ENCODE assay signal across 10 mouse cellular contexts in genomic region chr7:63965635-63966418, GRCm38 (mm10). TPM values are rescaled to one million over a fixed set of nuclear protein-coding genes. Genes with fewer than 3 reads are reported as not detected.
A peak's percentile ranks its signal among the peaks of the same experiment; 100 is the strongest.
DNase-seq lines count a peak whose midpoint lies in the region; ATAC-seq and TF ChIP-seq lines count a peak whose summit lies in the region.
"Had no signal": no experiment of that assay in that cellular context is flagged by ENCODE, and none has a peak within 500 bp of the region (broad histone marks: within the 10 kb centered on the region; RNA-seq: fewer than 3 reads in every experiment).

No protein-coding gene starts in this region.

- H3K27me3 ChIP-seq in heart, adult 2 months (ENCODE audit: control insufficient read depth, insufficient read depth, low read length), result no peaks in the 10 kb centered on the region
- H3K27me3 ChIP-seq in limb, embryonic 12.5 days, result no peaks in the 10 kb centered on the region

- H3K9me3 ChIP-seq in limb, embryonic 12.5 days, result no peaks in the 10 kb centered on the region

- 63% methylated on average over 5 of the region's 5 CpGs for WGBS in heart, adult 2 months
- 62% methylated on average over 5 of the region's 5 CpGs for WGBS in limb, embryonic 12.5 days

- no peaks in the 10 kb centered on the region for H3K36me3 ChIP-seq in heart, adult 2 months (ENCODE audit: control insufficient read depth, insufficient read depth, low read length)
- H3K36me3 ChIP-seq in limb, embryonic 12.5 days, result no peaks in the 10 kb centered on the region

- H3K9ac ChIP-seq in heart, adult 2 months (ENCODE audit: low read depth, low read length), result no peak overlapping the region
- H3K9ac ChIP-seq in limb, embryonic 12.5 days (replicated peaks), result no peak overlapping the region

- H3K4me2 ChIP-seq in limb, embryonic 12.5 days, result no peak overlapping the region

- peaks cover 5% of the 10 kb centered on the region for H3K4me1 ChIP-seq in heart, adult 2 months (ENCODE audit: control insufficient read depth, insufficient read depth, low read length)
- peaks cover 15% of the 10 kb centered on the region for H3K4me1 ChIP-seq in limb, embryonic 12.5 days (replicated peaks)

- ATAC-seq in limb, embryonic 12.5 days (ENCODE audit: insufficient number of reproducible peaks, insufficient read depth, low FRiP score, low TSS enrichment, low read depth), result no peak

- no peak for DNase-seq in heart, adult 2 months
- DNase-seq in heart, postnatal 36 days, result no peak
- DNase-seq in thymus, postnatal 14 days, result peak; percentile 51
- DNase-seq in thymus, postnatal 25 days, result no peak
- peak; percentile 44 for DNase-seq in thymus, postnatal 4 days
- DNase-seq in adrenal gland, postnatal 4 days (ENCODE audit: low spot score in 2 of 2), result no peak
- no peak for DNase-seq in gastrocnemius, postnatal 36 days
- DNase-seq: spleen, adult 18-20 months had no signal

- TF ChIP-seq CTCF in heart, adult 2 months (IDR thresholded peaks at IDR 0.05), result no peak

- no peak for TF ChIP-seq POLR2A in heart, adult 2 months (IDR thresholded peaks at IDR 0.05; ENCODE audit: insufficient read depth, low read depth, low read length)

- intact Hi-C loops in heart, adult 2 months (cut with DNase I), result no loop called here
- intact Hi-C loops in heart, postnatal 36 days (cut with DNase I), result loop anchor here (5.0 kb wide), 1 partner anchor 56 kb away; no protein-coding TSS in a partner anchor
- intact Hi-C loops in gastrocnemius, postnatal 36 days (cut with DNase I), result no loop called here

- H3K79me2 ChIP-seq in heart, adult 2 months (replicated peaks; ENCODE audit: control insufficient read depth, insufficient read depth, low read length), result no peaks in the 10 kb centered on the region

- no peak for TF ChIP-seq EP300 in heart, adult 2 months (IDR thresholded peaks at IDR 0.05; ENCODE audit: insufficient read depth, low read depth, low read length)

- peak overlapping the region; percentile 15; the same call in 1 of the 2 replicates for H3K27ac ChIP-seq in heart, adult 2 months
- 0 out of 2 replicates have a peak overlapping the region, but pooled peaks have one; percentile 12 for H3K27ac ChIP-seq in limb, embryonic 12.5 days

- no peak overlapping the region for H3K4me3 ChIP-seq in heart, adult 2 months
- H3K4me3 ChIP-seq in limb, embryonic 12.5 days (replicated peaks), result no peak overlapping the region

RNA-seq across cellular contexts. Expression of gene Klf13, which starts 27.1 kb away (rescaled TPM):
- 10 to 100 TPM; 50.0 to 54.6 TPM for total RNA-seq in heart, adult 2 months (2021)
- polyA plus RNA-seq in heart, adult 2 months (2012; rRNA removed), result 21.6 and 24.6 TPM in 2 replicates
- 10 to 100 TPM; 49.2 to 58.7 TPM for total RNA-seq in heart, postnatal 36 days (2021)
- polyA plus RNA-seq in limb, embryonic 12.5 days (2016; fragmentation: Nextera tagmentation; extraction: Ambion mirVana), result 16.9 and 17.0 TPM in 2 replicates
- 10 to 100 TPM; 70.9 to 77.5 TPM for total RNA-seq in adrenal gland, postnatal 4 days (2021)
- 10 to 100 TPM; 42.3 to 47.7 TPM for total RNA-seq in gastrocnemius, postnatal 36 days (2021)

RNA-seq across cellular contexts. Expression of gene E030018B13Rik, which starts 49.2 kb away (rescaled TPM):
- total RNA-seq in heart, adult 2 months (2021), result not detected
- not detected in 2 replicates for polyA plus RNA-seq in heart, adult 2 months (2012; rRNA removed)
- not detected for total RNA-seq in heart, postnatal 36 days (2021)
- polyA plus RNA-seq in limb, embryonic 12.5 days (2016; fragmentation: Nextera tagmentation; extraction: Ambion mirVana), result not detected in 2 replicates
- not detected for total RNA-seq in adrenal gland, postnatal 4 days (2021)
- not detected for total RNA-seq in gastrocnemius, postnatal 36 days (2021)
- polyA plus RNA-seq: limb, embryonic 11.5 days had no signal

Comparison
In these comparisons a context has a peak if more than half of its experiments do, and no peak if none do; other contexts are left out.
1. DNase-seq: peak in thymus, postnatal 14 days (single experiment) and thymus, postnatal 4 days (single experiment); none in heart, adult 2 months (0 of 2), heart, postnatal 36 days (0 of 2), thymus, postnatal 25 days (single experiment), adrenal gland, postnatal 4 days (0 of 2) and gastrocnemius, postnatal 36 days (0 of 2).